Mouse (Mus musculus) mature B cell (primary cell): ENCODE data around the gene Pafah2.

Experiments
- in situ Hi-C: fragments of 300-500 bp; cut with MboI; formaldehyde crosslinking; loops from 2 replicates; pipeline ENCODE4 v1.14.3; 2019

The Pafah2 gene

GRCm38 (mm10) chr4:134395977-134396825, at the start of gene Pafah2:
Pafah2 (plus strand) TSS chr4:134396320.
- in situ Hi-C loops: loop anchor here (5.0 kb wide), 1 partner anchor 81 kb away; no protein-coding TSS in a partner anchor

- in situ Hi-C loops: no loop called here
These were observed 48.0 kb upstream of the Pafah2 start for GRCm38 (mm10) chr4:134348078-134348477.

DNA sequence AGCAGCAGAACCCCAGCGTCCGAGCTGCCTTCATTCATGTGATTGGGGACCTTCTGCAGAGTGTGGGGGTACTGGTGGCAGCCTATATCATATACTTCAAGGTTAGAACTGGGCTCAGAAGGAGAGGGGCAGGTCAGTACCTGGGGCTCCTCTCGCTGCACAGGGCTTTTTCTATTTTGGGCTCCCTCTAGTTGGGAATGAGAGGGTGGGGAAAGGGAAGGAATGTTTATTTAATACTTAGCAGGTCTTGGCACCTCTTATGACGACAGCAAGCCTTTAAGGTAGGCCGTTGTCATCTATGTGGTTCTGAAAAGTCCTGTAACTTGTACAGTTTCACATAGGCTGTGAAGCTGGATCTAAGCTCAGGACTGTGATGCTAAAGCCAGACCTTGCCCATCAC, 47.6 kb upstream of the Pafah2 start:
- in situ Hi-C loops: no loop called here

GRCm38 (mm10) chr4:134349829-134350228, 46.3 kb upstream of the Pafah2 start:
- in situ Hi-C loops: no loop called here

- in situ Hi-C loops: no loop called here
These were observed 45.5 kb upstream of the Pafah2 start for GRCm38 (mm10) chr4:134350641-134351040.

GRCm38 (mm10) chr4:134351329-134352260, 44.5 kb upstream of the Pafah2 start:
- in situ Hi-C loops: no loop called here

GRCm38 (mm10) chr4:134352261-134352707, 43.8 kb upstream of the Pafah2 start:
- in situ Hi-C loops: no loop called here

DNA sequence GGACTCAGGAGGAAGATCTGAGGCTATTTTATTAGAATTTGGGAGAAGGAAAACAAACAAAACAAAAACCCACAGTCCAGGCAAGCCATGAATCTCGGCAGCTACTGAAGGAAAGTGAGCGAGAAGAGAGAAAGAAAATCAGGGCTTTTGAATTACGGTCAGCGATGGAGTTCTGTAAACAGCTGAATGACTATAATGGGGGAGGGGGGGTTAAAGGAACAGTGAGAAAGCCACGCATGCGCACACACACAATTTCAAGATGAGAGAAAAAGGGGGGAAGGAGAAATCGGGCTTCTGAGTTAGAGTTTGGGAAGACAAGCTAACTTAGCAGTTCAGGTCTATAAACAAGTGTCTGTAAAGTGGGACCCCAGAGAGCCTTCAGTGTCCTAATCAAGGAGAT, 43.2 kb upstream of the Pafah2 start:
- in situ Hi-C loops: no loop called here

DNA sequence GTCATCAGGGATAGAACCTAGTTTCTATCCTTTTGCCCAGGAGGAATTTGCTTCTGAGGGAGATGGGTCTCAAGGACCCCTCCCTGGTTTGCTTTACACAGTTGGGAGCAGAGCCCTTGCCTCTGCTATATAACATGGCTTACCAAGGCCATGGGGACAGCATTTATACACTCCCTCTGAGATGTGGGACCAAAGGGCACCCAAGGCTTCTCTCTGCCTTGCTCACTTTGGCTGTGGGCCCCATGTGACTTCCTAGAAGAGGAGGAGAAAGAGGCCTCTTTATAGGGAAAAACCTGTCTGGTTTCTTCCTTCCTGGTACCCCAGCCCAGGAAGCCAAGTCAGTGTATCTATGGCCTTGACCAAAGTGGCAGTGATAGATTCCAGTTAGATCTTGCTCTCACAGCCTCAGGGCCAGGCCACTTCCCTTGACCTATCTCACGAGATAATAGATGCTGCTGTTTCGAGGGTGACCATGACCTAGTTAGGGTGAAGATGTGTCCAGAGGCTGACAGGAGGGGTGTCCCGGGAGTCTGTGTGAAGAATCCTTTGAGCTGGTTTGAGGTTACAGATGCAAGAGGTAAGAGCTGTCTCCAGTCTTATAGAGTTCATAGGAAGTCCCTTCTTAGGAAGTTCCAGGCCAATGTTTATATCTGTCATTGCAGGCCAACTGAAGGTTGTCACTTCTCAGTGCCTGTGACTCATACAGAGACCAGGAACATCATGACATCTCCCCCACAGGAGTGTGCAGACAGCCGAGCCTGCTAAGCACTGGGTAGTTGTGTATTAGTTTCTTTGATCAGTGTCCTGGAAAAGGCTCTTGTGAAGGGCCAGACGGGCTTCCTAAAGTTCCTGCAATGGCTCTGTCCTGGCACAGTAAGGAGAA, 42.4 kb upstream of the Pafah2 start:
- in situ Hi-C loops: no loop called here

- in situ Hi-C loops: no loop called here
These were observed 40.2 kb upstream of the Pafah2 start for GRCm38 (mm10) chr4:134355841-134356452.

GRCm38 (mm10) chr4:134356591-134357460, 39.3 kb upstream of the Pafah2 start:
- in situ Hi-C loops: no loop called here

- in situ Hi-C loops: no loop called here
These were observed 38.7 kb upstream of the Pafah2 start for GRCm38 (mm10) chr4:134357461-134357771.

- in situ Hi-C loops: no loop called here
These were observed 36.5 kb upstream of the Pafah2 start for GRCm38 (mm10) chr4:134359649-134360048.

DNA sequence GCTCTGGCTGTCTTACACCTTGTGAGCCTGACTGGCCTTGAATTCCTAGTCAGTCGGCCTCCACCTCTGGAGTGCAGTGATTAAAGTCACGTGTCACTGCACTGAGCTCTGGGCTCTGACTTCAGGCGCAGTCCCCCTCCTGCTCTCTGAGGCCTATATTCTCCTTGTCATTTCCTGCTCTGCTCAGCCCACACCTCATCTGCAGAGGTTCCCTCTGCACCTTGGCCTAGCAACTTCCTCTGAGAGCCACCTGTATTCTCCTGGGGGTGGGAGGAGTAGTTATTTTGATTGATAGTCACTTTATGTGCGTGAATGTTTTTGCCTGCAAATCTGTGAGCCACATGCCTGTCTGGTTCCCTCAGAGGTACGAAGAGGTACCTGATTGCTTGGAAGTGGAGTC, 34.9 kb upstream of the Pafah2 start:
- in situ Hi-C loops: no loop called here

- in situ Hi-C loops: no loop called here
These were observed 34.0 kb upstream of the Pafah2 start for GRCm38 (mm10) chr4:134362124-134362523.

DNA sequence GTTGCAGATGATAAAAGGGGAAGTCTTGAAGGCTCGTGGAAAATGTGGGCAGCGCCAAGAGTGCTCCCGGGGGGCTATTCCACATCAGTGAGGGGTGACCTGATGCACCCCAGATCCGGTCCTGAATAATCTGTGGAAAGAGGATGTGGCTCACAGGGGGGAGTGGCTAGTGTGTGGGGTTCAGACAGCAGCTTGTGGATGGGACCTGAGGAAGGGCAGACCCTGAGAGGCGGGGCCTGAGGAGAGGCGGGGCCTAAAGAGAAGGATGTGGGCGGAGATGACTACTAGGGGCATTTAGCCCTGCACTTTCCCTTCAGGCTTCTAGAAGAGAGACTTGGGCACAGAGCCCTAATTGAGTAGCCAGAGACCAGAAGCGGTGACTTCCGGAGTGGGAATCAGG, 33.5 kb upstream of the Pafah2 start:
- in situ Hi-C loops: no loop called here

DNA sequence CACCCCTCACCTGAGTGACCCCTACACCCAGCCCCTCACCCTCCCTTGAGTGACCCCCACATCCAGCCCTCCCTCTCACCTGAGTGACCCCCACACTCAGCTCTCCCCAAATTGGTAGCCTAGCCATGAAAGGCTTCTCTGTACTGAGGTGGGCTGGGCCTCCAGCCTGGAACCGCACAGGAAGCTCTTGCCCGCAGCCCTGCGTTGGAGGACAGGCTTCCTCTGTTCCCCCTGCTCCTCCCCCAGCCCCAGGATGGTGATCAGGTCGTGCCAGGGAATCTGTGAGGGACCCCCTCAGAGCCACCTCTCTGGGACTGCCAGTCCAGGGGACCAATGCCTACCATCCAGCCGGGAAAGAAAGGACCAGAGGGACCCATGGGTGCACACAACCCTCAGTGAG, 30.8 kb upstream of the Pafah2 start:
- in situ Hi-C loops: no loop called here

DNA sequence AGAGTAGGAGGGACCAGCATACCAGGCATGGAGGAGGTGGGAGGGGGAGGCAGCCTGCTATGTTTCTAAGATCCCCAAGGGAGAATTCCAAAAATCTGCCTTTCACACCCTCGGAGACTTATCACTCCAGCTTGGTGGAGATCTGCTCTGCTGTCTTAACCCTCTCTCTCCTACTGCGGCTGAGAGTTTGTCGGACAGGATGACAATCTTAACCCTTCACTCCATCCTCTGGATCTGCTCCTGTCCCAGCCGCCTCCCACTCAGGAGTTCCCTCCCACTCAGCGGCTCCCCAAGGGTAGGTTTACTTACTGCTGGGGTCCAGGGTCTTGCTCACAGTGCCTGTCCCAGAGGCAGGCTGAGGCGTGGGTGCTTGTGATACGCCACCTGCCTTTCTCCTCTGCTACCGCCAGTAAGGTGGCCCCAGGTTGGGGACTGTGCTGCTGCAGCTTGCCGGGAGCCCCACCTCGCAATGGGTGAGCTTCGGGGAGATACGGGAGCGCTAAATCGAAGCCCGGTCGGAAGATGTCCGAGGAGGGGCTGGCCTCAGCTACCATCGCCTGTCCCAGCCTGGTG, 25.4 kb upstream of the Pafah2 start:
- in situ Hi-C loops: no loop called here

DNA sequence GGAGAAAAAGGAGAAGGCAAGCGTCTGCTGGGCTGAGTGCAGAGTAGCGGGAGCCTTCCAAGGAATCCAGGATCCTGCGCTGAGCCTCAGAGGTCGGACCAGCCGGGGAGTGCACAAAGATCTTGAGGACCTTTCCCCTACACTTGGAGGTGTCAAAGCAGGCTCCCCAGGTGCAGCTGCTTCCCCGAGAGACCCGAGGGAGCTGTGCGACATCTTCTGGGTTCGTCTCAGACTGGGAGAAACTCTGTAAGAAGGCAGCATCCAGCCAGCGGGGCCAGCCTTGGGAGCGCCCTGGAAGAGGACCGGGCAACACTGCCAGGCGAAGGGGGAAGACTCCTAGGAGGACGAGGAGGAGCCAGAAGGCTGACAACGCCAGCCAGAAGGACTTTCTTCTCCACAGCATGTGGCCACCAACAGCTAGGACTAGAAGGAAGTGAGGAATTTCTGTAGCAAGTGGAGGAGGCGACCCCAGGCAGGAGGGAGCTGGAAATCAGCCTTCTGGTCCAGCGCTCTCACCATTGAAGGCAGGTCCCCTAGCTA, 24.7 kb upstream of the Pafah2 start:
- in situ Hi-C loops: no loop called here

DNA sequence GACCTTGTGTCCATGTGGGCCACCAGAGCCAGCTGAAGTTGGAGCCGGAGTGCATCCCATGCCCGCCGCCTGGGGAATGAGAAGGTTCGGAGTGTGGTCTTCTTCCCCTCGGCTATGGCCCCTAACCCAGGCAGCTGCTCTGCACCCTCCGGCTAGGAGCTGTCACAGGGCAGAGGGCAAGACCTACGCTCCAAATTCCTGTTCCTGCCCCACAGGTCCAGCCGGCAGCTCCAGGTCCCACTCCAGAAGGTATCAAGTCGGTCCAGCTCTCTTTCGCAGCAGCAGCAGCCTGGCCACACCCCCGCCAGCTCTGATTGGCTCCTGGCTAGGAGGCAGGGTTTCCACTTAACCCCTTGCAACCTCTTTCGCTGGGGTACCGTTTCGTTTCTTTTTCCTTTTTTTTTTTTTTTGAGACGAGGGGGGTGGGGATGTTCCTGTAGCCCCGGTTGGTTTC, 23.8 kb upstream of the Pafah2 start:
- in situ Hi-C loops: no loop called here
